Mouse (Mus musculus) ovary, postnatal 36 days (tissue): Measurements from ENCODE around the gene Gm28308.

ENCODE experiments used
- DNase-seq: peaks from one replicate; pipeline ENCODE4 v3.0.0; 2022; ENCODE audit warnings: low spot score, mixed read lengths

Gm28308 gene

GRCm38 (mm10) chr6:52183311-52184080 is 29.6 kb downstream of the Gm28308 start:
- DNase-seq: no peak

- DNase-seq: no peak
These were observed 30.3 kb downstream of the Gm28308 start for GRCm38 (mm10) chr6:52182793-52183192.

- DNase-seq: no peak
These were observed 31.1 kb downstream of the Gm28308 start for GRCm38 (mm10) chr6:52182030-52182429.

- DNase-seq: no peak
These were observed 32.4 kb downstream of the Gm28308 start for GRCm38 (mm10) chr6:52180726-52181125.

GRCm38 (mm10) chr6:52180213-52180710 is 32.9 kb downstream of the Gm28308 start:
- no peak for DNase-seq

- DNase-seq: no peak
These were observed 33.4 kb downstream of the Gm28308 start for GRCm38 (mm10) chr6:52179690-52180089.

- no peak for DNase-seq
These were observed 34.0 kb downstream of the Gm28308 start for GRCm38 (mm10) chr6:52178918-52179665.

GRCm38 (mm10) chr6:52177806-52178205 is 35.3 kb downstream of the Gm28308 start:
- no peak for DNase-seq

GRCm38 (mm10) chr6:52177061-52177735 is 35.9 kb downstream of the Gm28308 start, which contains the start of gene 5730596B20Rik:
Gene 5730596B20Rik, plus strand, starts transcription at chr6:52177498.
- no peak for DNase-seq

GRCm38 (mm10) chr6:52176391-52176790 is 36.7 kb downstream of the Gm28308 start:
- DNase-seq: no peak

GRCm38 (mm10) chr6:52175864-52176263 is 37.3 kb downstream of the Gm28308 start:
- peak; percentile 27 for DNase-seq

GRCm38 (mm10) chr6:52174968-52175751 is 38.0 kb downstream of the Gm28308 start:
- DNase-seq: no peak

GRCm38 (mm10) chr6:52173648-52174047 is 39.5 kb downstream of the Gm28308 start:
- no peak for DNase-seq

- peak; percentile 72 for DNase-seq
These were observed 40.6 kb downstream of the Gm28308 start for GRCm38 (mm10) chr6:52172501-52172900.

GRCm38 (mm10) chr6:52171938-52172337 is 41.2 kb downstream of the Gm28308 start:
- DNase-seq: no peak

- no peak for DNase-seq
These were observed 41.8 kb downstream of the Gm28308 start for GRCm38 (mm10) chr6:52171331-52171730.

GRCm38 (mm10) chr6:52170898-52171223 is 42.3 kb downstream of the Gm28308 start:
- no peak for DNase-seq

GRCm38 (mm10) chr6:52170166-52170897 is 42.8 kb downstream of the Gm28308 start:
- DNase-seq: no peak

- DNase-seq: no peak
These were observed 43.5 kb downstream of the Gm28308 start for GRCm38 (mm10) chr6:52169499-52170165.
